Mouse (Mus musculus) brain, embryonic 14.5 days (tissue): ENCODE data around the gene Htr1f.

Experiments
- CTCF ChIP-seq: fragments of 200-500 bp; IDR thresholded peaks from 2 replicates; pipeline ENCODE4 v1.5.1; 2012; ENCODE audit warnings: inconsistent platforms, mild to moderate bottlenecking, moderate library complexity, borderline replicate concordance; ENCODE audit not compliant: insufficient read depth, insufficient read length; ENCODE audit errors: extremely low read depth
- POLR2A ChIP-seq: fragments of 200-500 bp; IDR thresholded peaks from 2 replicates; pipeline ENCODE4 v1.6.1; 2012; ENCODE audit warnings: mild to moderate bottlenecking, inconsistent platforms, borderline replicate concordance; ENCODE audit not compliant: poor library complexity, insufficient read depth, insufficient read length, severe bottlenecking; ENCODE audit errors: extremely low read depth

- TF ChIP-seq CTCF (no peak), POLR2A (no peak)
Observed at GRCm38 (mm10) chr16:65127846-65128245, 22.2 kb upstream of the Htr1f start.
